Mouse (Mus musculus): Measurements from ENCODE around the gene Itsn2. TPM values are rescaled to one million over a fixed set of nuclear protein-coding genes. Genes with fewer than 3 reads are reported as not detected.
A peak's percentile ranks its signal among the peaks of the same experiment; 100 is the strongest.
"Not testable (repeated sequence)": the region's sequence is repeated elsewhere in the genome, so short reads cannot be mapped to it uniquely, and the experiment has no call there.

Gene Itsn2
- 43.4 and 47.1 TPM in 2 replicates for polyA plus RNA-seq (2014; fragmentation: Nextera tagmentation; extraction: Ambion mirVana)

GRCm38 (mm10) chr12:4592541-4593165 lies at the start of gene Itsn2, which contains the start of gene Gm3625:
TSS of gene Itsn2 (plus strand) at chr12:4592638.
TSS of gene Gm3625 (minus strand) at chr12:4592927.
- under 1% methylated on average over 38 of the region's 49 CpGs for WGBS
- Histone ChIP-seq H3K36me3 (ENCODE audit: control insufficient read depth, insufficient read depth, low read length) (no peaks in the 10 kb centered on the region), H3K9ac (replicated peaks; ENCODE audit: low read depth, low read length) (peak within 1 kb of the TSS; percentile 87), H3K4me2 (replicated peaks; ENCODE audit: low read depth, low read length) (peak within 1 kb of the TSS; percentile 79), H3K4me3 (ENCODE audit: low read depth, low read length) (peak within 1 kb of the TSS; percentile 87), H3K27ac (ENCODE audit: low read length) (peak within 1 kb of the TSS; percentile 79), H3K27me3 (ENCODE audit: control insufficient read depth, insufficient read depth, low read length) (no peaks in the 10 kb centered on the region), H3K9me3 (ENCODE audit: control insufficient read depth, low read depth, low read length) (no peaks in the 10 kb centered on the region), H3K4me1 (ENCODE audit: control insufficient read depth, insufficient read depth, low read length) (0 out of 2 replicates have a peak, but pooled peaks cover 12% of the 10 kb centered on the region)
- peak; percentile 90 for ATAC-seq (ENCODE audit: insufficient number of reproducible peaks, insufficient read depth, low FRiP score, low read depth)

- H3K27me3 ChIP-seq (ENCODE audit: control insufficient read depth, insufficient read depth, low read length): no peaks in the 10 kb centered on the region
- no peak overlapping the region for H3K27ac ChIP-seq (ENCODE audit: low read length)
- ATAC-seq (ENCODE audit: insufficient number of reproducible peaks, insufficient read depth, low FRiP score, low read depth): no peak
- H3K4me3 ChIP-seq (ENCODE audit: low read depth, low read length): no peak overlapping the region
- no peaks in the 10 kb centered on the region for H3K4me1 ChIP-seq (ENCODE audit: control insufficient read depth, insufficient read depth, low read length)
- H3K9me3 ChIP-seq (ENCODE audit: control insufficient read depth, low read depth, low read length): no peaks in the 10 kb centered on the region
- no peak overlapping the region for H3K4me2 ChIP-seq (replicated peaks; ENCODE audit: low read depth, low read length)
- no peak overlapping the region for H3K9ac ChIP-seq (replicated peaks; ENCODE audit: low read depth, low read length)
- H3K36me3 ChIP-seq (ENCODE audit: control insufficient read depth, insufficient read depth, low read length): no peaks in the 10 kb centered on the region
- WGBS: 85% methylated on average over 5 of the region's 5 CpGs
Observed at GRCm38 (mm10) chr12:4544400-4544919, 48.0 kb upstream of the Itsn2 start.

GRCm38 (mm10) chr12:4545425-4545824 lies 47.0 kb upstream of the Itsn2 start:
- Histone ChIP-seq H3K36me3 (ENCODE audit: control insufficient read depth, insufficient read depth, low read length) (no peaks in the 10 kb centered on the region), H3K27ac (ENCODE audit: low read length) (no peak overlapping the region), H3K27me3 (ENCODE audit: control insufficient read depth, insufficient read depth, low read length) (no peaks in the 10 kb centered on the region), H3K9me3 (ENCODE audit: control insufficient read depth, low read depth, low read length) (no peaks in the 10 kb centered on the region), H3K4me2 (replicated peaks; ENCODE audit: low read depth, low read length) (no peak overlapping the region), H3K4me1 (ENCODE audit: control insufficient read depth, insufficient read depth, low read length) (no peaks in the 10 kb centered on the region), H3K9ac (replicated peaks; ENCODE audit: low read depth, low read length) (no peak overlapping the region), H3K4me3 (ENCODE audit: low read depth, low read length) (no peak overlapping the region)
- ATAC-seq (ENCODE audit: insufficient number of reproducible peaks, insufficient read depth, low FRiP score, low read depth): no peak

- no peak overlapping the region for H3K9ac ChIP-seq (replicated peaks; ENCODE audit: low read depth, low read length)
- H3K27ac ChIP-seq (ENCODE audit: low read length): peak overlapping the region; percentile 22; the same call in 1 of the 2 replicates
- no peak overlapping the region for H3K4me2 ChIP-seq (replicated peaks; ENCODE audit: low read depth, low read length)
- H3K27me3 ChIP-seq (ENCODE audit: control insufficient read depth, insufficient read depth, low read length): no peaks in the 10 kb centered on the region
- no peak for ATAC-seq (ENCODE audit: insufficient number of reproducible peaks, insufficient read depth, low FRiP score, low read depth)
- H3K4me3 ChIP-seq (ENCODE audit: low read depth, low read length): no peak overlapping the region
- WGBS: 43% methylated on average over 5 of the region's 5 CpGs
- H3K9me3 ChIP-seq (ENCODE audit: control insufficient read depth, low read depth, low read length): no peaks in the 10 kb centered on the region
- H3K4me1 ChIP-seq (ENCODE audit: control insufficient read depth, insufficient read depth, low read length): no peaks in the 10 kb centered on the region
- H3K36me3 ChIP-seq (ENCODE audit: control insufficient read depth, insufficient read depth, low read length): no peaks in the 10 kb centered on the region
Observed at GRCm38 (mm10) chr12:4546491-4546890, 45.9 kb upstream of the Itsn2 start.

- Histone ChIP-seq H3K27ac (ENCODE audit: low read length) (no peak overlapping the region), H3K9ac (replicated peaks; ENCODE audit: low read depth, low read length) (no peak overlapping the region), H3K27me3 (ENCODE audit: control insufficient read depth, insufficient read depth, low read length) (no peaks in the 10 kb centered on the region), H3K4me1 (ENCODE audit: control insufficient read depth, insufficient read depth, low read length) (no peaks in the 10 kb centered on the region), H3K4me2 (replicated peaks; ENCODE audit: low read depth, low read length) (no peak overlapping the region), H3K4me3 (ENCODE audit: low read depth, low read length) (no peak overlapping the region), H3K9me3 (ENCODE audit: control insufficient read depth, low read depth, low read length) (no peaks in the 10 kb centered on the region), H3K36me3 (ENCODE audit: control insufficient read depth, insufficient read depth, low read length) (no peaks in the 10 kb centered on the region)
- 67% methylated on average over 14 of the region's 14 CpGs for WGBS
- ATAC-seq (ENCODE audit: insufficient number of reproducible peaks, insufficient read depth, low FRiP score, low read depth): no peak
Observed at GRCm38 (mm10) chr12:4547557-4547956, 44.9 kb upstream of the Itsn2 start.

- no peak overlapping the region for H3K4me3 ChIP-seq (ENCODE audit: low read depth, low read length)
- WGBS: 19% methylated on average over 18 of the region's 18 CpGs
- H3K36me3 ChIP-seq (ENCODE audit: control insufficient read depth, insufficient read depth, low read length): no peaks in the 10 kb centered on the region
- 0 out of 2 replicates have a peak overlapping the region, but pooled peaks have one; percentile 6 for H3K9ac ChIP-seq (replicated peaks; ENCODE audit: low read depth, low read length)
- H3K4me1 ChIP-seq (ENCODE audit: control insufficient read depth, insufficient read depth, low read length): no peaks in the 10 kb centered on the region
- H3K27me3 ChIP-seq (ENCODE audit: control insufficient read depth, insufficient read depth, low read length): no peaks in the 10 kb centered on the region
- H3K27ac ChIP-seq (ENCODE audit: low read length): no peak overlapping the region
- H3K9me3 ChIP-seq (ENCODE audit: control insufficient read depth, low read depth, low read length): no peaks in the 10 kb centered on the region
- ATAC-seq (ENCODE audit: insufficient number of reproducible peaks, insufficient read depth, low FRiP score, low read depth): no peak
- peak overlapping the region; percentile 35 for H3K4me2 ChIP-seq (replicated peaks; ENCODE audit: low read depth, low read length)
Observed at GRCm38 (mm10) chr12:4548053-4549013, 44.1 kb upstream of the Itsn2 start.

GRCm38 (mm10) chr12:4553704-4554103 lies 38.7 kb upstream of the Itsn2 start:
- not testable (repeated sequence) for H3K36me3 ChIP-seq (ENCODE audit: control insufficient read depth, insufficient read depth, low read length); ATAC-seq (ENCODE audit: insufficient number of reproducible peaks, insufficient read depth, low FRiP score, low read depth); H3K9ac ChIP-seq (replicated peaks; ENCODE audit: low read depth, low read length); H3K4me3 ChIP-seq (ENCODE audit: low read depth, low read length); H3K27ac ChIP-seq (ENCODE audit: low read length); H3K9me3 ChIP-seq (ENCODE audit: control insufficient read depth, low read depth, low read length); H3K27me3 ChIP-seq (ENCODE audit: control insufficient read depth, insufficient read depth, low read length); H3K4me1 ChIP-seq (ENCODE audit: control insufficient read depth, insufficient read depth, low read length); H3K4me2 ChIP-seq (replicated peaks; ENCODE audit: low read depth, low read length)
- 62% methylated on average over 3 of the region's 3 CpGs for WGBS

- ATAC-seq (ENCODE audit: insufficient number of reproducible peaks, insufficient read depth, low FRiP score, low read depth): no peak
- Histone ChIP-seq H3K27ac (ENCODE audit: low read length) (no peak overlapping the region), H3K27me3 (ENCODE audit: control insufficient read depth, insufficient read depth, low read length) (no peaks in the 10 kb centered on the region), H3K9me3 (ENCODE audit: control insufficient read depth, low read depth, low read length) (no peaks in the 10 kb centered on the region), H3K4me3 (ENCODE audit: low read depth, low read length) (no peak overlapping the region), H3K9ac (replicated peaks; ENCODE audit: low read depth, low read length) (no peak overlapping the region), H3K4me1 (ENCODE audit: control insufficient read depth, insufficient read depth, low read length) (no peaks in the 10 kb centered on the region), H3K36me3 (ENCODE audit: control insufficient read depth, insufficient read depth, low read length) (no peaks in the 10 kb centered on the region), H3K4me2 (replicated peaks; ENCODE audit: low read depth, low read length) (no peak overlapping the region)
- WGBS: 81% methylated on average over 5 of the region's 6 CpGs
Observed at GRCm38 (mm10) chr12:4555451-4555850, 37.0 kb upstream of the Itsn2 start.

Data from stomach, embryonic 14.5 days (tissue).